Mouse (Mus musculus): ENCODE data around the gene Edem2. TPM values are rescaled to one million over a fixed set of nuclear protein-coding genes. Genes with fewer than 3 reads are reported as not detected.

Gene Edem2
- polyA plus RNA-seq, 1 experiment from 2014 or later, result 47.1 TPM

Other genes with a start within 250 kb of the Edem2 start
- gene Acss2, start 211.5 kb downstream of the Edem2 start, polyA plus RNA-seq (2014; fragmentation: Nextera tagmentation; extraction: Ambion mirVana), result 15.5 and 16.8 TPM in 2 replicates
- gene Ggt7, start 211.2 kb downstream of the Edem2 start, polyA plus RNA-seq (2014; fragmentation: Nextera tagmentation; extraction: Ambion mirVana), result 3.6 and 4.0 TPM in 2 replicates
- gene Gss, start 136.7 kb downstream of the Edem2 start, polyA plus RNA-seq (2014; fragmentation: Nextera tagmentation; extraction: Ambion mirVana), result 46.1 and 49.6 TPM in 2 replicates
- gene Myh7b, start 118.3 kb downstream of the Edem2 start, polyA plus RNA-seq (2014; fragmentation: Nextera tagmentation; extraction: Ambion mirVana), result 0.20 and 0.62 TPM in 2 replicates
- gene Trpc4ap, start 37.1 kb downstream of the Edem2 start, polyA plus RNA-seq (2014; fragmentation: Nextera tagmentation; extraction: Ambion mirVana), result 127 and 129 TPM in 2 replicates
- not detected in 2 replicates for gene Gm17581, start 6.4 kb upstream of the Edem2 start, polyA plus RNA-seq (2014; fragmentation: Nextera tagmentation; extraction: Ambion mirVana)
- 22.8 and 23.0 TPM in 2 replicates for gene Procr, start 21.6 kb upstream of the Edem2 start, polyA plus RNA-seq (2014; fragmentation: Nextera tagmentation; extraction: Ambion mirVana)
- 0.28 and 0.55 TPM in 2 replicates for gene Mmp24, start 45.9 kb upstream of the Edem2 start, polyA plus RNA-seq (2014; fragmentation: Nextera tagmentation; extraction: Ambion mirVana)
- gene BC029722, start 90.0 kb upstream of the Edem2 start, polyA plus RNA-seq (2014; fragmentation: Nextera tagmentation; extraction: Ambion mirVana), result 12.8 and 13.2 TPM in 2 replicates
- gene Eif6, start 97.5 kb upstream of the Edem2 start, polyA plus RNA-seq (2014; fragmentation: Nextera tagmentation; extraction: Ambion mirVana), result 251 and 255 TPM in 2 replicates
- gene Fam83c, start 105.4 kb upstream of the Edem2 start, polyA plus RNA-seq (2014; fragmentation: Nextera tagmentation; extraction: Ambion mirVana), result 0.12 and 0.23 TPM in 2 replicates
- 64.0 and 64.9 TPM in 2 replicates for gene Uqcc1, start 200.8 kb upstream of the Edem2 start, polyA plus RNA-seq (2014; fragmentation: Nextera tagmentation; extraction: Ambion mirVana)
- gene Gm15557, start 211.3 kb upstream of the Edem2 start, polyA plus RNA-seq (2014; fragmentation: Nextera tagmentation; extraction: Ambion mirVana), result not detected in 2 replicates
- gene Gdf5, start 215.9 kb upstream of the Edem2 start, polyA plus RNA-seq (2014; fragmentation: Nextera tagmentation; extraction: Ambion mirVana), result 0.81 and 1.8 TPM in 2 replicates
- gene Cep250, start 227.0 kb upstream of the Edem2 start, polyA plus RNA-seq (2014; fragmentation: Nextera tagmentation; extraction: Ambion mirVana), result 21.5 and 22.8 TPM in 2 replicates